Mouse (Mus musculus) stomach, postnatal 0 days (tissue): ENCODE measurements at regions not wholly inside any gene's neighbourhood (a gene's known extent, or its start where the extent isn't known, plus 50 kb on each side); places are given as distances from the start of the nearest gene placed in this dataset.

ENCODE experiments used
- CTCF ChIP-seq: IDR thresholded peaks from 2 replicates; pipeline ENCODE4 v1.5.1; 2016; ENCODE audit warnings: antibody characterized with exemption, low read depth, mild to moderate bottlenecking, moderate library complexity
- EP300 ChIP-seq: optimal IDR thresholded peaks from 2 replicates; pipeline ENCODE3; 2016; ENCODE audit warnings: antibody characterized with exemption

- TF ChIP-seq CTCF (peak; percentile 74), EP300 (no peak)
These were observed 91.2 kb downstream of the Rnf138rt1 start for GRCm38 (mm10) chrX:163669886-163670285.
